Mouse (Mus musculus) neutrophil, adult 5-6 weeks (primary cell): ENCODE data around the gene Dnajc12. TPM values are rescaled to one million over a fixed set of nuclear protein-coding genes. Genes with fewer than 3 reads are reported as not detected.
A peak's percentile ranks its signal among the peaks of the same experiment; 100 is the strongest.
"Not testable (repeated sequence)": the region's sequence is repeated elsewhere in the genome, so short reads cannot be mapped to it uniquely, and the experiment has no call there.

Source experiments
- ATAC-seq: fragments of 151-379, 151-347 bp; 2 replicates; pipeline ENCODE4 v1.8.0; 2017; ENCODE audit warnings: mild to moderate bottlenecking, moderate TSS enrichment; ENCODE audit not compliant: insufficient number of reproducible peaks, poor library complexity, low FRiP score, severe bottlenecking; ENCODE audit errors: extremely low read depth
- total RNA-seq: library from RNA; stranded (forward); fragments of 200-1000 nt; gene quantifications from 2 replicates; pipeline ENCODE4 v1.2.3, GENCODE M21; 2017

Dnajc12 gene
- total RNA-seq, result 2.2 and 2.4 TPM in 2 replicates

DNA sequence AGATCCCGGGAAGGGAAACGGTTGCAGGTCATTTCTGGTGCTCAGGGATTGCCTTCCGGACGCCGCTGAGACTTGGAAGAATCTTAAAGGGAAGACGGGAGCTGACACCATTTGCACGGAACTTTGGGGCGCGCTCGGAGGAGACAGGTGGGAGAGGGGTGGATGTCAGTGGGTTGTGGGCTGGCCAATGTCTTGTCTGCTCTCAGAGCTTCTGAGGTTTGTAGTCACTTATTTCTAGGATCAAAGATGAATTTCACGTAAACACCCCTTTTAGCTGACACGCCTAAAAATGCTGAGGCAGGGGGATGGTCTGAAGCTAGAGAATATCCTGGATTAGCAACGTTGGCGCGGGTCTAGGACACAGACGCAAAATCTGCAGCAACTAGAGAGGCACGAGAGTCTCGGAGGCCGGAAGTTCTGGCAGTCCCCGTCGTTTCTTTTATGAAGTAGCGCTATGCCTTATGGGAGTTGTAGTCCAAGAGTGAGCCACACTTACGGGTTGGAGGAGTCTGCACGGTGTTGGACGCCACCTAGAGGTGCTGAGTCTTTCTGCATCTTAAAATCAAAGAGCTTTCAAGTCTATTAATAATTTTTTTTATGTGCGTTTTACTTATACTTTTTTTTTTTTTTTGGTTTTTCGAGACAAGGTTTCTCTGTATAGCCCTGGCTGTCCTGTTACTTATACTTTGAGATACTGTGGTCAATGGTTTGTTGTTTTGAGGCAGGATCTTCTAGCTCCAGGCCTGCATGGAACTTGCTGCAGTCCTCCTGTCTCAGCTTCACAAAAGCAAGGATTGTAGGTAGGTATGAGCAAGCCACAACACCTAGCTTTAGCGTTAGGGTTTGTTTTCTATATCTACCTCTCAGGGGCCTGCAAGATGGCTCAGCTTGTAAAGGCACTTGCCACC lies at the start of gene Dnajc12:
Gene Dnajc12, plus strand, starts transcription at position 72 of the 908 bp plus-strand sequence.
- peak; percentile 96 for ATAC-seq

DNA sequence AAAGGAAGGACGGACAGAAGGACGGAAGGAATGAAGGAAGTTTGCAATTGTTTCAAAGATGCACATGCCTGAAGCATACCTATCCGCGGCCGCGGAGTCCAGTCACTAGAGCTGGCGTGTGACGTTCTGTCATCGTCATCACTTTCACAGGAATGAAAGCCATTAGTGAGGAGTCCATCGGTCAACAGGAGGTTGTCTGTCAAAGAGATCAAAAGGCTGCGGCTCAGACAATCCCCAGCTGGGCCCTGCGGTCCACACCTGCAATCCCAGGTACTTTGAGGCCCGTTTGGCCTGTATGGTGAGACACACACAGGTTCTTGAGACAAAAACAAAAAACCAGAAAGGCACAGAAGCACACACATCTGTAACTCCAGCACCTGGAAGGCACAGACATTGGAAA lies 45.3 kb upstream of the Dnajc12 start:
- ATAC-seq, result no peak

DNA sequence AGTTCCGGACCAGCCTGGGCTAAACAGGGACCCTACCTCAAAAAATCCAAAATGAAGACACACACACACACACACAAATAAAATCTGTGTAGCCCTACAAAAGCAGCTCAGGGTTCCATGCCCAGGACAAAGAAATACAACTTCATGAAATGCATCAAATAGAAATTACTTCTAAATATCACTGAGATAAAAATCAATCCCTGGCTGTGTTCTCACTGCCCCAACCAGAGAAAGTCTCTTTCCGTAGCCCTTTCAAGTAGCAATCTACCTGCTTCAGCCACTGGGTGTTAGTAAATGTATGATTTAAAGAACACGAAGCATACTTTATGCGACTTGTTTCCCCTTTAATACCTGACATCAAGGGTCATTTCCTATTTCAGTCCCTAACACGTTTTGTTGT lies 44.9 kb upstream of the Dnajc12 start:
- no peak for ATAC-seq

GRCm38 (mm10) chr10:63337951-63338836 lies 44.0 kb upstream of the Dnajc12 start:
- ATAC-seq, result no peak

DNA sequence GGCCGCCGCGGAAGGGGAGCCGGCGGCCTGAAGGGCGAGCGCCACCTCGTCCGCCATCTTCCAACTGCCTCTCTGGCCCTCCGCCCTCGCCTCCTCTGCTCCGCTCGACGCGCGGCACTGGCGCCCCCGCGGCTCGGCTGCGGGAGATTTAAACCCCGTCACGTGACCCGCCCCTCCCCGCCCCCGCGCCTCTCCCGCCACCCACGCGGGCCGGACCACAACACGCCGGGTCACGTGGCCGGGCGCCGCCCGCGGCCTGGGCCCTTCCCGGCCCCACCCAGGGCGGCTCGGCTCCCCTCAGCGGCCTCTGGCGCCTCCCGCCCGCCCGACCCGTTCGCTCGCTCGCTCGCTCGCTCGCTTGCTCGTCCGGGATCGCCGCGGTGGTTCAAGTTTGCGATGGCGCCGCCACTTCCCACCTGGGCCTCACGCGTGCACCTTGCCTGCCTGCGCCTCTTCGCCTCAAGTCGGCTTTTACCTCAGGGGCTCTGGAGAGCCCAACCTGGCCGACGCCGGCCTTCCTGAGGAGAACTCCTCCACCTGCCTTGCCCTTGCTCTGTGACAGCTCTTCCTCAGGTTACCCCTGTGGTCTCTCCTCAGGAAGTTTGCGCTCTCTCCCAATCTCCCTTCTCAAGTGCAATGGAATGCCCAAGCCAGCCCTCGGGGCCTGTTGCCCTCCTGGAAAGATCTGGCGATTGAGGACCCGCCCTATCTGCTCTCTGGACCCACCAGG lies 43.2 kb upstream of the Dnajc12 start:
- peak; percentile 79 for ATAC-seq

DNA sequence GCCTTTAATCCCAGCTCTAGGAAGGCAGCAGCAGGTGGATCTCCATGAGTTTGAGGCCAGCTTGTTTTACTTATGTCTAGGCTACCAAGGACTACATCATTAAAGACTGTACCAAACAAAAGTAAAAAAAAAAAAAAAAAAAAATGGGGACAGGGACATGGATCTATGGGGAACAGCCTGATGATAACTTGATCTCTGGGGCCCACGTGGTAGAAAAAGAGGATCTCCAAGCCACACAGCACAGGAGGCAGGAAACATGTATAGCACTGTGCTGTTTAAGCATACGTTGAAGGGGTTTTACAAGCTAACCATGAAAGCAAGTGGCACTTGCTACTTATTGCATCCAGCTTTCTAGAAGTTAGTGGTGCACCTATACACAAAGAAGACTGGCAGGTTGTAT lies 40.9 kb upstream of the Dnajc12 start:
- ATAC-seq, result no peak

- no peak for ATAC-seq
These were observed 37.5 kb upstream of the Dnajc12 start for GRCm38 (mm10) chr10:63344751-63345150.

- no peak for ATAC-seq
These were observed 34.0 kb upstream of the Dnajc12 start for GRCm38 (mm10) chr10:63348291-63348690.

GRCm38 (mm10) chr10:63350666-63351065 lies 31.6 kb upstream of the Dnajc12 start:
- no peak for ATAC-seq

DNA sequence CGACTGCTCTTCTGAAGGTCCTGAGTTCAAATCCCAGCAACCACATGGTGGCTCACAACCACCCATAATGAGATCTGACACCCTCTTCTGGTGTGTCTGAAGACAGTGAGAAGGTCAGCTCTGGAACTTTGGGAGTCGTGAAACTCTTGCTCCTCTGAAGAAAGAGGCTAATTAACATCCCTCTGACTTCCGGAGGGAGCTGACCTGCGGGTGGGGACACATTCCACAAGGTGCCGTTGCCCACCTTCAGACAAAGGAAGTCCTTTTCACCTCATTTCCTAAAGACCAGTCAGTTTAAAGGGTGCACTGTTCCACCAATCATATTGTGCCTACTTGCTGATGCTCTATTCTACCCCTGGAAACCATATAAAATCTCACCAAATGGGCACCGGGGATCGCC lies 31.1 kb upstream of the Dnajc12 start:
- not testable (repeated sequence) for ATAC-seq

DNA sequence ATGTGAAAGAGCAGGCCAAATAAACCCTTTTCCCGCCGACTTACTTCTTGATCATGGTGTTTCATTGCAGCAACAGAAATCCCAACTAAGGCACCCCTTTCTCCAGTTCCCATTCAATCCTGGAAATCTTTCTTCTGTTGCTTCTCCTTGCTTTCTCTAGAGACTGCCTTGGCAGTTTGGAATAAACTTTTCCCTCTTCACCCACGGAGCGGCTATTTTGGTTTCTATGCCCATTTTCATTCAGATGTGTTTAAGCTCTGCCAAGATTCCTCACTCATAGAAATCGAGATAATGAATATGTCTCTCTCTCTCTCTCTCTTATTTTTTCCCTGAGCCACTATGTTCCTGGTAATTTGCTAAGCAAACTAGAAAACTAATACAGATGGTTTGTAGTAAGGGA lies 30.1 kb upstream of the Dnajc12 start:
- no peak for ATAC-seq

DNA sequence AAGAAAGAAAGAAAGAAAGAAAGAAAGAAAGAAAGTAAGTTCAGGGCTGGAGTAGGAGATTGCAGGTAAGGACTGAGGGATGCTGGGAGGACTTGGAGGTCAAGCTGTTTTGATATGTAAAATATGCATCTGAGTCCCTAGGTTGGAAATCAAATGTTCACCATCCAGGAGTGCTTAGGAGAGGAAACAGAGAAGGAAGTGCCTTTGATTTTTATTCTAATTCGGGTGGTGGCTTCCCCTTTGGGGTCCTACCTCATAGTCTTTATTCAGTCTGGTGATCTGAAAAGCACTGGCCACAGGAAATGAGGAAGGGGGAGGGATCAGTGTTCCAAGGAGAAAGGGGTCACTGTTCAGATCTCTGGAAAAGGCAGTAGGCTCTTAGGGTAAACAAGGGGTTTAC lies 21.7 kb upstream of the Dnajc12 start:
- no peak for ATAC-seq

DNA sequence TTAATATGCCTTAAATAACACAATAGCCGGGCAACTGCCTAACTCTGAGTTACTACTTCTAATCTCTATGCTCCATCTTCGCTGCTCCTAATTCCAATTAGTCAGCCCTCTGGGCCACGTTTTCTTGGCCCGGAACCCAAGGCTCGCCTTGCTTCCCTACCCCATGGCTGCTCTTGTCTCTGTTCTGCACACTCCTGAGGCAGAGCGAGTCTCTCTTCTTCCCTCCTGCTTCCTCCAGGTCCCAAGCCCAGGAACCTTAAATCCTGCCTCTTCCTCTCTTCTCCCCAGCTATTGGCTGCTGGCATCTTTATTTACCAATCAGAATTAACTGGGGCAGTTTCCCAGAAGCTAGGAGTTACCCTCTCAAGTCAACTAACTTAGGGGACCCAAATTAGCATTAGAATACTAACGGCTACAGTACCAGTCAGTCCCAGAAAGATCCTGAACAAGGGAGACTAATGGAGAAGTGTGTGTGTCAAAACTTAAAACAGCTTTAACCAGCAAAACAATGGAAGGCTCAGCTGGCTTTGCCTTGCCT lies 16.3 kb upstream of the Dnajc12 start:
- no peak for ATAC-seq

DNA sequence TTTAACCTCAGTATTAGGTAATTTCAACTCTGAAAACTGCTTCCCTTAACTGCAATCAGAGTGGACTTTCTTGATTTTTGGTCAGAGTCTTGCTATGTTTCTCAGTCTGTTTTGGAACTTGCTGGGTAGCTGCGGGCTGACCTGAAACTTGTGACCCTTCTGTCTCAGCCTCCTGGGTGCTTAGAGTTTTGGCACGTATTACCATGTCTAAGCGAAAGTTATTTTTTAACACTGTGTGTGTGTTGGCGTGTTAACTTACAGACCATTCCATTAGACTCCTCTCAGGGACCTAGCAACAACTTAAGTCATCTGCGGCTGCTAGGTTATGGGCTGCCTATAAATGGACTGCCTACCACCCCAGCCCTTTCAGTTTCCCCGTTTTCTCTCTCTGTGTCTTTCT lies 14.9 kb upstream of the Dnajc12 start:
- ATAC-seq, result no peak

GRCm38 (mm10) chr10:63368041-63368440 lies 14.2 kb upstream of the Dnajc12 start:
- no peak for ATAC-seq

- no peak for ATAC-seq
These were observed 5.9 kb upstream of the Dnajc12 start for GRCm38 (mm10) chr10:63376303-63376702.

DNA sequence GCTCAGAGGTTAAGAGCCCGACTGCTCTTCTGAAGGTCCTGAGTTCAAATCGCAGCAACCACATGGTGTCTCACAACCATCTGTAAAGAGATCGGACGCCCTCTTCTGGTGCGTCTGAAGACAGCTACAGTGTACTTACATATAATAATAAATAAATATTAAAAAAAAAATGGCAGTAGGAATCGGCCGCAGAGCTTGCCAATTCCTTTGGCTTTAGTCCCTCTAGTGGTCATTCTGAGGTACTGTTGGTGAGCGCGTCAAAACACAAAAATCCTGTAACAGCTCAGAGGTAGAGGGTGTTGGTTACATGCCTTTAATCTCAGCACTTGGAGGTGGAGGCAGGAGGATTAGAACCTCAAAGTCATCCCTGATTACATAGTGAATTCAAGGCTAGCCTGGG lies 4.8 kb upstream of the Dnajc12 start:
- peak; percentile 88 for ATAC-seq

DNA sequence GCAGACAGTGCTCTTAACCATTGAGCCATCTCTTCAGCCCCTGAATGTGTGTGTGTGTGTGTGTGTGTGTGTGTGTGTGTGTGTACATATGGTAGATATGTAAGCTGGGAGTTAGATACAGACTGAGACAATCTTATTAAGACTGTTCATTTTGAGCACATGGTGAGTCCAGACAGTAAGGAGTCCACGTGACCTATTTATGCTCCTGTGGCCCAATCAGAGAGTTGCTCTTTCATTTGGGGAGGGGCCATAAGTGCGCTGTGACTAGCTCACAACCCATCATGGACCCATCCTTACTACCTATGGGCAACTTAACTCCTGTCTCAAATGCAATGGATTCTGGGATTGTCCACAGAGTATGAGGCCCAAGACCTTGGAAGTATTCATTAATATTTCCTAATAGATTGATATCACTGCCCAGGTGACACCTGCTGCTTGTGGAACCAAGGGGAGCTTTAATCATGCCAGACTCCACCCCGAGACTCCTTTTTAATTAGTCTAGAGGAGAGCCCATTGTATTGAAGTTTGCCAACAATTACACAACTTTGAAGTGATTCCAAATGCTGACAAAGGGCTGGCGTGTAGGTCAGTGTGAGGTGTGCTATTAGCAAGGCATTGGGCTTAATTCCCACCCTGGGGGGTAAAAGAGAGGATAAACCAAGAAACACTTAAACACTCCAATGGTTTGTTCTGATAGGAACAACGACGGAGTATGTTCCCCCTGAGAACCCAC lies 3.1 kb upstream of the Dnajc12 start:
- ATAC-seq, result no peak
